Mouse (Mus musculus) left cerebral cortex, postnatal 25 days (tissue): ENCODE measurements at regions not wholly inside any gene's neighbourhood (a gene's known extent, or its start where the extent isn't known, plus 50 kb on each side); places are given as distances from the start of the nearest gene placed in this dataset.
A peak's percentile ranks its signal among the peaks of the same experiment; 100 is the strongest.

Experiments
- DNase-seq, 2 experiments: peaks; one replicate each; pipeline ENCODE4 v3.0.0; 2022; ENCODE audit warnings: low spot score in 2 of 2, mixed read lengths in 1 of 2
- intact Hi-C: fragments of 180-260 bp; cut with DNase I; formaldehyde crosslinking; loops from one replicate; pipeline ENCODE4 v1.15.1; 2025

- no peak for DNase-seq
- intact Hi-C loops = no loop called here
Measured at GRCm38 (mm10) chr3:47095288-47095687, 647.3 kb upstream of the Pabpc4l start.

GRCm38 (mm10) chr3:47051563-47051962 is 603.5 kb upstream of the Pabpc4l start:
- intact Hi-C loops = no loop called here

GRCm38 (mm10) chr3:47025738-47026137 is 577.7 kb upstream of the Pabpc4l start:
- intact Hi-C loops = no loop called here
- DNase-seq = no peak

More at GRCm38 (mm10) chr3:47051563-47051962, 603.5 kb upstream of the Pabpc4l start:
- no peak for DNase-seq

GRCm38 (mm10) chr3:47019270-47019669 is 571.3 kb upstream of the Pabpc4l start:
- peak in 1 of 2 experiments; percentile 27 for DNase-seq
- intact Hi-C loops = no loop called here

GRCm38 (mm10) chr3:47018565-47018964 is 570.5 kb upstream of the Pabpc4l start:
- intact Hi-C loops = no loop called here

GRCm38 (mm10) chr3:47010459-47010858 is 562.4 kb upstream of the Pabpc4l start:
- DNase-seq = no peak
- intact Hi-C loops = no loop called here

More at GRCm38 (mm10) chr3:47018565-47018964, 570.5 kb upstream of the Pabpc4l start:
- DNase-seq = no peak

- DNase-seq = peak; percentile 3 to 20
- intact Hi-C loops = no loop called here
Measured at GRCm38 (mm10) chr3:46998916-46999315, 550.9 kb upstream of the Pabpc4l start.

- DNase-seq = no peak
- intact Hi-C loops = no loop called here
Measured at GRCm38 (mm10) chr3:46970744-46971143, 522.7 kb upstream of the Pabpc4l start.

- intact Hi-C loops = no loop called here
- DNase-seq = no peak
Measured at GRCm38 (mm10) chr3:46970000-46970399, 522.0 kb upstream of the Pabpc4l start.

- DNase-seq = no peak
- intact Hi-C loops = no loop called here
Measured at GRCm38 (mm10) chr3:46951391-46951790, 503.4 kb upstream of the Pabpc4l start.

- intact Hi-C loops = no loop called here
- no peak for DNase-seq
Measured at GRCm38 (mm10) chr3:46937751-46938150, 489.7 kb upstream of the Pabpc4l start.

GRCm38 (mm10) chr3:46891057-46891736 is 443.2 kb upstream of the Pabpc4l start:
- DNase-seq = no peak
- intact Hi-C loops = no loop called here

- no peak for DNase-seq
- intact Hi-C loops = no loop called here
Measured at GRCm38 (mm10) chr3:46875848-46876247, 427.8 kb upstream of the Pabpc4l start.

- no peak for DNase-seq
- intact Hi-C loops = no loop called here
Measured at GRCm38 (mm10) chr3:46870876-46871275, 422.9 kb upstream of the Pabpc4l start.

- DNase-seq = no peak
- intact Hi-C loops = no loop called here
Measured at GRCm38 (mm10) chr3:46869576-46870295, 421.7 kb upstream of the Pabpc4l start.

GRCm38 (mm10) chr3:46848400-46848983 is 400.5 kb upstream of the Pabpc4l start:
- intact Hi-C loops = no loop called here

GRCm38 (mm10) chr3:46828676-46829075 is 380.7 kb upstream of the Pabpc4l start:
- intact Hi-C loops = no loop called here
- no peak for DNase-seq

More at GRCm38 (mm10) chr3:46848400-46848983, 400.5 kb upstream of the Pabpc4l start:
- DNase-seq = no peak
